Mouse (Mus musculus): Measurements from ENCODE around the gene Uts2b.
"Not testable (repeated sequence)": the region's sequence is repeated elsewhere in the genome, so short reads cannot be mapped to it uniquely, and the experiment has no call there.

The Uts2b gene

GRCm38 (mm10) chr16:27375318-27375717, 5.3 kb upstream of the Uts2b start:
- no peak for DNase-seq (ENCODE audit: low read depth, low spot score)

- DNase-seq (ENCODE audit: low read depth, low spot score): no peak
Measured at GRCm38 (mm10) chr16:27374139-27374538, 4.1 kb upstream of the Uts2b start.

DNA sequence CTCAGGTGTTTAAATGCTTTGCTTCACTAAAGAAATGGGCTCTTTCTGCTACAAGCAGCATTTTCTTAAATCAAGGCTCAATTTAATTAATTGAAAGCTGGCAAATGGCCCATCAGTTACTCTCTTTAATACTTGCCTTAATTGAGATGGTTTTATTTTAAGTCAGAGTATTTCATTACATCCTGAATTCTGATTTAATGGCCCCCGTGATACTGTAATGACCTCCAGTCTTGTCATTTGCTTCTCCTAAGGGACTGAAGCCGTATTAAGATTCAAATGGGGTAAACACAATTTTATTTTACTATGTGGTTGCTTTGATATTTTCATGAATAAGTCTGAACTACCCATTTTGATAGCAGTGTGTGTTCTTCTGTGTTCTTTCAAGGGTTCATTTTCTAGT, 661 bp upstream of the Uts2b start:
- DNase-seq (ENCODE audit: low read depth, low spot score): no peak

DNA sequence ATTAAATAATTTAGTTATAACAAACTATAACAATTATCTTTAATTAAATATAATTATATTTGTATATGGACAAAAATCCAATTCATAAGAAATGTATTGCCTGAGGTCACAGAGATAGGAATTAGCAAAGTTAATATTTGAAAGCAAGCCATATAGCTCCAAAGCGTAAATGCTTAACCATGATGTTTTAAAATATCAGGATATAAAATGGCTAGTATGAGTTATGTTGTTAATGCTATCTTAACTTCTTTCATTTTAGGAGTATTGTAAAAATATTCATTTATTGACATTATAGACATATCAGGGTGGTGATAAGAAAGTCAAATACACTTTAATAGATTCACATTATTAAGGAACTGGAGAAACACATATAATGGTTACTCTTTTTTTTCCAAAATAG, 10.0 kb downstream of the Uts2b start:
- DNase-seq (ENCODE audit: low read depth, low spot score): no peak

DNA sequence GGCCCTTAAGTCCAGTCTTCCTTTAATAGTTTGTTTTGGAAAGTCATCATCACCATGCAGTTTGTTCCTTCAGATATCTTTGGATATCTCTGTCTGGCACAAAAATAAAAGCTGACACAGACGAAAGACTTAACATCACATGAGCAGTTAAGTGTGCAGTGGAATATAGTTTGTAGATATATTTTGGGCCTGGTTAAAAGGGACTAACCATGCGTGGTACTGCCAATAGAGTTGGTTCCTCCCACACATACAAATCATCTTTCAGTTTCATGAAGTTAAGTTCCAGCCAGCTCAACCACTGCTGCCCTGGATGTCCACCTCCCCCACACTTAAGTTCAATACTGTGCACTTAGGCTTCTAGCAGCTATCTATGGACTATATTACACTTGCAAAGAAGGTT, 15.6 kb downstream of the Uts2b start:
- no peak for DNase-seq (ENCODE audit: low read depth, low spot score)

DNA sequence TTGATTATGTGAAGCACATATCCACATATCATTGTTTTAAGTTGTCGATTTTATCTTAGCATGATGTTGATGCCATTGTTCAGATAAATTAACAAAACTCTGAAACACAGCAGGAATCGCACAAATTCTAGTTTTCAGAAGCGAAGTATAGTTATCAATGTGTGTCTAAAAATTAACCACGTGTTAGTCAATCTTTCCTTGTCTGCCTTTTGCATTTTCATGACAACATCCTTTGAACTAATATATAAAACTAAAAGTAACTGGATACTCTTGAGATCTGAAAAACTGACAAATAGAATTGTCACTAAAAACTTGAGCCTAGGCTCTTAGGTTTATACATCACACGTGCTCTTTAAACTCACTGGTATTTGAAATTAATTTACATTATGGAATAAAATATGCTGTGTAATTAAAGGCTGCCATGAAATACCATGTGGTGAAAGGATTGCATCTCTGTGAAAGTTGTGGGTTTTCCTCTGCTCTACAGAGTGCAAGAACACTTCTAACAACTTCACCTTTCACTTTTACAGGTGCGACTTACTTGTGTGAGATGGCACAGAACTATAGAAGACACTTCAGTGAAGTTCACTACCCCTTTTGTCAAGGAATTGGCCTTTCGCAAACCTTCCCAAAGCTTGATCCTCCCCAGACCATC, 20.0 kb downstream of the Uts2b start:
- no peak for DNase-seq (ENCODE audit: low read depth, low spot score)

DNA sequence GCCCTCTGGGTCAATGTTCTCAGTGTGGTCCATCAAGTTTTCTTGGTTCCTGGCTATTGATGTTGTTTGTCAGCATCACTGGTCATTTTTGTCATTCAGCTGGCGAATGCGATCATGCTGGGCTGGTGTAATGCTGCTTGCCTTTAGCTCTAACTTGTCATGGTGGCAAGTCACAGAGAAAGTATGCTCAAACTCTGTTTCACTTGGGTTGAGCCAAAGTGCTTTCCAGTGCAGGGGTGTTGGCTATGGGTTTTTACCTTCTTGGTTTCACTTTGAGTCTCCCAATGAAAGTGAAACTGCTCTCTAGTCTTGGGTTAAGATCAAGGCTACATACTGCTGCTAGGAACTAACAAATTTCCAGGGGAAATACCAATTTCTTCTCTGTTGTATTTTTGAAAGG, 20.8 kb downstream of the Uts2b start:
- DNase-seq (ENCODE audit: low read depth, low spot score): no peak

- DNase-seq (ENCODE audit: low read depth, low spot score): no peak
Measured at GRCm38 (mm10) chr16:27348359-27348758, 21.7 kb downstream of the Uts2b start.

- no peak for DNase-seq (ENCODE audit: low read depth, low spot score)
Measured at GRCm38 (mm10) chr16:27347521-27347920, 22.5 kb downstream of the Uts2b start.

GRCm38 (mm10) chr16:27326463-27326862, 43.6 kb downstream of the Uts2b start:
- no peak for DNase-seq (ENCODE audit: low read depth, low spot score)

GRCm38 (mm10) chr16:27322047-27322446, 48.0 kb downstream of the Uts2b start:
- DNase-seq (ENCODE audit: low read depth, low spot score): no peak

DNA sequence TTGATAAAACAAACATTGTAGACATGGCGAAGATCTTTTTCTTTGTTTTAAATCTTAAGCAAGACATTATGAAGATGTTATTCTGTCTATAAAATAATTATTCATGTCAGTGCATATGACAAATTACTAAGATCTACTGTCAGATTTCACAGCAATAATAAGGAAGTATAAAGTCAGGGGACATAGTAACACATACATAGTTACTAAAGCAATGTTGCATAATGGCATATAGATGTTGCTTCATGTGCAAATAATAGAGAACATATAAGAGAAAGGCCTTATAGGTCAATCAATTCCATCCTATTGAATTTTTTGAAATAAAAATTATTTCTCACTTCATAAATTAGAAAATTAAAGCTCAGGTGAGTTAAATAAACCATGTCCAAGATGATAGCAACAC, 50.9 kb downstream of the Uts2b start:
- DNase-seq (ENCODE audit: low read depth, low spot score): no peak

- DNase-seq (ENCODE audit: low read depth, low spot score): not testable (repeated sequence)
Measured at GRCm38 (mm10) chr16:27307189-27307588, 62.9 kb downstream of the Uts2b start, which contains the start of gene Ostn. Gene Ostn, plus strand, starts transcription at chr16:27307489.

All from retina, adult 2 months (tissue).